In genomic region chr4:49688594-49689288, GRCm38 (mm10) we compare ENCODE assay signal across 9 mouse cellular contexts. TPM values are rescaled to one million over a fixed set of nuclear protein-coding genes. Genes with fewer than 3 reads are reported as not detected.
A peak's percentile ranks its signal among the peaks of the same experiment; 100 is the strongest.
DNase-seq lines count a peak whose midpoint lies in the region; ATAC-seq and TF ChIP-seq lines count a peak whose summit lies in the region.
"Had no signal": no experiment of that assay in that cellular context is flagged by ENCODE, and none has a peak within 500 bp of the region (broad histone marks: within the 10 kb centered on the region; RNA-seq: fewer than 3 reads in every experiment).

No protein-coding gene starts in this region.

- ATAC-seq in liver, embryonic 11.5 days (replicated peaks; ENCODE audit: low FRiP score) = no peak
- ATAC-seq in hematopoietic stem cell, adult 5-6 weeks (replicated peaks in 1 of 2; ENCODE audit: insufficient read depth in 1 of 2, low FRiP score in 2 of 2, low TSS enrichment in 1 of 2, low read depth in 1 of 2, poor library complexity in 2 of 2, severe bottlenecking in 2 of 2) = peak; percentile 79 to 93

- no peaks in the 10 kb centered on the region; the same call in 1 of the 2 replicates for H3K4me1 ChIP-seq in liver, adult 2 months (ENCODE audit: control insufficient read depth, insufficient read depth, low read length)
- no peaks in the 10 kb centered on the region for H3K4me1 ChIP-seq in liver, embryonic 11.5 days (replicated peaks; ENCODE audit: control insufficient read depth, insufficient read depth, low read length)

- TF ChIP-seq POLR2A in liver, adult 2 months (IDR thresholded peaks at IDR 0.05; ENCODE audit: extremely low read depth, insufficient read depth, low read length) = no peak

- no peaks in the 10 kb centered on the region for H3K9me3 ChIP-seq in liver, embryonic 11.5 days (ENCODE audit: control insufficient read depth, low read length)
- H3K9me3 ChIP-seq: embryonic facial prominence, embryonic 13.5 days had no signal

- 0 out of 2 replicates have a peak, but pooled peaks cover under 1% of the 10 kb centered on the region for H3K27me3 ChIP-seq in liver, adult 2 months (ENCODE audit: control insufficient read depth, insufficient read depth, low read length)
- H3K27me3 ChIP-seq in liver, embryonic 11.5 days (replicated peaks; ENCODE audit: control insufficient read depth, insufficient read depth, low read length) = no peaks in the 10 kb centered on the region
- H3K27me3 ChIP-seq: embryonic facial prominence, embryonic 13.5 days had no signal

- H3K9ac ChIP-seq in liver, adult 2 months (ENCODE audit: low read depth, low read length) = no peak overlapping the region
- H3K9ac ChIP-seq in liver, embryonic 11.5 days (ENCODE audit: low read depth, low read length) = no peak overlapping the region
- H3K9ac ChIP-seq: embryonic facial prominence, embryonic 13.5 days had no signal

- H3K79me2 ChIP-seq in liver, adult 2 months (ENCODE audit: control insufficient read depth, insufficient read depth, low read length) = no peaks in the 10 kb centered on the region

- DNase-seq in liver, adult 2 months (ENCODE audit: extremely low read depth, low read depth, low spot score) = peak; percentile 47
- no peak for DNase-seq in liver, embryonic 11.5 days (ENCODE audit: low spot score)
- DNase-seq in adrenal gland, postnatal 10 days = peak; percentile 48
- peak; percentile 59 for DNase-seq in embryo, embryonic 11.5 days (ENCODE audit: low read depth, low spot score)
- peak; percentile 70 to 74 for DNase-seq in layer of hippocampus, adult 2 months (ENCODE audit: low spot score in 2 of 2)
- peak; percentile 39 for DNase-seq in lung, postnatal 36 days
- DNase-seq in right cerebral cortex, postnatal 4 days = peak; percentile 33

- no peak overlapping the region for H3K4me3 ChIP-seq in liver, adult 2 months (ENCODE audit: insufficient read depth, low read depth, low read length)
- no peak overlapping the region for H3K4me3 ChIP-seq in liver, embryonic 11.5 days (ENCODE audit: low read depth, low read length)
- H3K4me3 ChIP-seq in layer of hippocampus, adult 2 months = no peak overlapping the region
- H3K4me3 ChIP-seq: embryonic facial prominence, embryonic 13.5 days had no signal

- H3K4me2 ChIP-seq in liver, embryonic 11.5 days = no peak overlapping the region
- H3K4me2 ChIP-seq: embryonic facial prominence, embryonic 13.5 days had no signal

- H3K27ac ChIP-seq in liver, adult 2 months (replicated peaks; ENCODE audit: insufficient read depth, low read depth, low read length) = no peak overlapping the region
- H3K27ac ChIP-seq in liver, embryonic 11.5 days (ENCODE audit: low read depth, low read length) = no peak overlapping the region
- H3K27ac ChIP-seq in layer of hippocampus, adult 2 months = 0 out of 2 replicates have a peak overlapping the region, but pooled peaks have one; percentile 51
- H3K27ac ChIP-seq: embryonic facial prominence, embryonic 13.5 days had no signal

- TF ChIP-seq CTCF in liver, adult 2 months (IDR thresholded peaks at IDR 0.05; ENCODE audit: low read depth, low read length) = peak; percentile 29; the same call in 1 of the 2 replicates
- peak; percentile 94 for TF ChIP-seq CTCF in layer of hippocampus, adult 2 months (conservative IDR thresholded peaks at IDR 0.05)

- WGBS in liver, adult 2 months = 28% methylated on average over 9 of the region's 9 CpGs
- 26% methylated on average over 9 of the region's 9 CpGs for WGBS in liver, embryonic 11.5 days

- no peaks in the 10 kb centered on the region for H3K36me3 ChIP-seq in liver, adult 2 months (ENCODE audit: control insufficient read depth, insufficient read depth, low read length)
- H3K36me3 ChIP-seq in liver, embryonic 11.5 days (ENCODE audit: control insufficient read depth, insufficient read depth, low read length) = no peaks in the 10 kb centered on the region
- H3K36me3 ChIP-seq: embryonic facial prominence, embryonic 13.5 days had no signal

RNA-seq across cellular contexts. Expression of gene Ppp3r2, which starts 6.9 kb away (rescaled TPM):
- not detected in 2 replicates for total RNA-seq in liver, adult 2 months (2014; rRNA removed)
- polyA plus RNA-seq in liver, adult 2 months (2012; rRNA removed) = not detected in 2 replicates
- polyA plus RNA-seq in liver, embryonic 11.5 days (2014; fragmentation: Nextera tagmentation; extraction: Ambion mirVana) = 0.11 TPM in 1 of 2 replicates, not detected in the other
- not detected for total RNA-seq in adrenal gland, postnatal 10 days (2021)
- total RNA-seq in hematopoietic stem cell, adult 5-6 weeks (2017) = not detected in 2 replicates
- under 1 TPM; 0.74 to 0.81 TPM for total RNA-seq in layer of hippocampus, adult 2 months (2021)

RNA-seq across cellular contexts. Expression of gene Rnf20, which starts 56.9 kb away (rescaled TPM):
- 18.3 and 20.0 TPM in 2 replicates for total RNA-seq in liver, adult 2 months (2014; rRNA removed)
- polyA plus RNA-seq in liver, adult 2 months (2012; rRNA removed) = 8.5 and 8.7 TPM in 2 replicates
- 39.0 and 43.1 TPM in 2 replicates for polyA plus RNA-seq in liver, embryonic 11.5 days (2014; fragmentation: Nextera tagmentation; extraction: Ambion mirVana)
- 10 to 100 TPM; 39.8 to 46.0 TPM for total RNA-seq in adrenal gland, postnatal 10 days (2021)
- total RNA-seq in hematopoietic stem cell, adult 5-6 weeks (2017) = 164 and 171 TPM in 2 replicates
- total RNA-seq in layer of hippocampus, adult 2 months (2021) = 10 to 100 TPM; 77.1 to 86.5 TPM
